Mouse (Mus musculus): ENCODE measurements around the gene Vmn2r82. TPM values are rescaled to one million over a fixed set of nuclear protein-coding genes. Genes with fewer than 3 reads are reported as not detected.
"Not testable (repeated sequence)": the region's sequence is repeated elsewhere in the genome, so short reads cannot be mapped to it uniquely, and the experiment has no call there.

The Vmn2r82 gene
- not detected in 2 replicates for polyA plus RNA-seq (2011; ENCODE audit: insufficient read length, low read depth, missing spikeins)

GRCm38 (mm10) chr10:79356220-79356619, at the start of gene Vmn2r82:
Vmn2r82 (plus strand) TSS chr10:79356520.
- H3K4me3 ChIP-seq (ENCODE audit: insufficient read depth, low read length); H3K4me1 ChIP-seq (ENCODE audit: control insufficient read depth, insufficient read depth, low read length); H3K27ac ChIP-seq (ENCODE audit: insufficient read depth, low read length): not testable (repeated sequence)

- not testable (repeated sequence) for H3K27ac ChIP-seq (ENCODE audit: insufficient read depth, low read length)
- peak overlapping the region; percentile 24 for H3K4me3 ChIP-seq (ENCODE audit: insufficient read depth, low read length)
Measured at GRCm38 (mm10) chr10:79322033-79322736, 34.1 kb upstream of the Vmn2r82 start.

GRCm38 (mm10) chr10:79322737-79323086, 33.6 kb upstream of the Vmn2r82 start:
- no peaks in the 10 kb centered on the region for H3K4me1 ChIP-seq (ENCODE audit: control insufficient read depth, insufficient read depth, low read length)
- no peak overlapping the region for H3K4me3 ChIP-seq (ENCODE audit: insufficient read depth, low read length)
- TF ChIP-seq POLR2A (IDR thresholded peaks at IDR 0.05; ENCODE audit: low read depth, low read length) (no peak), CTCF (IDR thresholded peaks at IDR 0.05; ENCODE audit: borderline replicate concordance, insufficient read depth, low read length) (no peak)
- no peak overlapping the region for H3K27ac ChIP-seq (ENCODE audit: insufficient read depth, low read length)

More at GRCm38 (mm10) chr10:79322033-79322736, 34.1 kb upstream of the Vmn2r82 start:
- H3K4me1 ChIP-seq (ENCODE audit: control insufficient read depth, insufficient read depth, low read length): not testable (repeated sequence)

- not testable (repeated sequence) for H3K4me1 ChIP-seq (ENCODE audit: control insufficient read depth, insufficient read depth, low read length); H3K27ac ChIP-seq (ENCODE audit: insufficient read depth, low read length); H3K4me3 ChIP-seq (ENCODE audit: insufficient read depth, low read length)
Measured at GRCm38 (mm10) chr10:79399946-79400700, 43.8 kb downstream of the Vmn2r82 start.

GRCm38 (mm10) chr10:79417142-79417771, 60.9 kb downstream of the Vmn2r82 start:
- Histone ChIP-seq H3K27ac (ENCODE audit: insufficient read depth, low read length) (no peak overlapping the region), H3K4me1 (ENCODE audit: control insufficient read depth, insufficient read depth, low read length) (no peaks in the 10 kb centered on the region), H3K4me3 (ENCODE audit: insufficient read depth, low read length) (no peak overlapping the region)
- TF ChIP-seq CTCF (IDR thresholded peaks at IDR 0.05; ENCODE audit: borderline replicate concordance, insufficient read depth, low read length): no peak
- no peak for TF ChIP-seq POLR2A (IDR thresholded peaks at IDR 0.05; ENCODE audit: low read depth, low read length)

GRCm38 (mm10) chr10:79417772-79418170, 61.5 kb downstream of the Vmn2r82 start:
- not testable (repeated sequence) for H3K27ac ChIP-seq (ENCODE audit: insufficient read depth, low read length); H3K4me3 ChIP-seq (ENCODE audit: insufficient read depth, low read length); H3K4me1 ChIP-seq (ENCODE audit: control insufficient read depth, insufficient read depth, low read length)

GRCm38 (mm10) chr10:79435141-79435820, 79.0 kb downstream of the Vmn2r82 start:
- not testable (repeated sequence) for H3K4me3 ChIP-seq (ENCODE audit: insufficient read depth, low read length); H3K27ac ChIP-seq (ENCODE audit: insufficient read depth, low read length); H3K4me1 ChIP-seq (ENCODE audit: control insufficient read depth, insufficient read depth, low read length)

Other genes starting within 250 kb of the Vmn2r82 start
- not detected in 2 replicates for gene Vmn2r80, start 207.8 kb upstream of the Vmn2r82 start, polyA plus RNA-seq (2011; ENCODE audit: insufficient read length, low read depth, missing spikeins)
- not detected in 2 replicates for gene Vmn2r81, start 108.8 kb upstream of the Vmn2r82 start, polyA plus RNA-seq (2011; ENCODE audit: insufficient read length, low read depth, missing spikeins)
- gene Vmn2r83, start 112.2 kb downstream of the Vmn2r82 start, polyA plus RNA-seq (2011; ENCODE audit: insufficient read length, low read depth, missing spikeins): not detected in 2 replicates
- gene Plpp2, start 177.3 kb downstream of the Vmn2r82 start, polyA plus RNA-seq (2011; ENCODE audit: insufficient read length, low read depth, missing spikeins): 23.5 and 39.4 TPM in 2 replicates
- gene Mier2, start 198.7 kb downstream of the Vmn2r82 start, polyA plus RNA-seq (2011; ENCODE audit: insufficient read length, low read depth, missing spikeins): 24.7 and 33.6 TPM in 2 replicates
- not detected in 2 replicates for gene Theg, start 230.8 kb downstream of the Vmn2r82 start, polyA plus RNA-seq (2011; ENCODE audit: insufficient read length, low read depth, missing spikeins)

All from embryonic fibroblast, embryonic 13.5 days (primary cell).